Mouse (Mus musculus) midbrain, embryonic 16.5 days (tissue): Measurements from ENCODE around the gene Tmem201. TPM values are rescaled to one million over a fixed set of nuclear protein-coding genes. Genes with fewer than 3 reads are reported as not detected.

Experiments used
- ATAC-seq: fragments of 200-750 bp; cut with Nextera tagmentation; 2 replicates; pipeline ENCODE4 v1.8.0; 2017; ENCODE audit warnings: moderate TSS enrichment
- H3K27ac ChIP-seq: fragments of 300-500 bp; sonication (generic); 2 replicates; pipeline ENCODE4 v1.5.1; 2014; ENCODE audit warnings: mild to moderate bottlenecking, low read length, mixed read lengths
- H3K27me3 ChIP-seq: fragments of 300-500 bp; sonication (generic); 2 replicates; pipeline ENCODE4 v1.6.1; 2014; ENCODE audit warnings: low read depth, low read length, mixed read lengths; ENCODE audit not compliant: control insufficient read depth, insufficient read depth
- H3K36me3 ChIP-seq: fragments of 300-500 bp; sonication (generic); 2 replicates; pipeline ENCODE4 v1.6.1; 2014; ENCODE audit warnings: mild to moderate bottlenecking, low read length, moderate library complexity, mixed read lengths; ENCODE audit not compliant: control insufficient read depth, insufficient read depth
- H3K4me1 ChIP-seq: fragments of 300-500 bp; sonication (generic); 2 replicates; pipeline ENCODE4 v1.6.1; 2014; ENCODE audit warnings: mild to moderate bottlenecking, low read length, mixed read lengths; ENCODE audit not compliant: control insufficient read depth, insufficient read depth
- H3K4me2 ChIP-seq: fragments of 300-500 bp; sonication (generic); 2 replicates; pipeline ENCODE4 v1.6.1; 2014; ENCODE audit warnings: mild to moderate bottlenecking, low read length, mixed read lengths
- H3K4me3 ChIP-seq: fragments of 300-500 bp; sonication (generic); 2 replicates; pipeline ENCODE4 v1.5.1; 2014; ENCODE audit warnings: low read depth, mild to moderate bottlenecking, low read length, moderate library complexity, mixed read lengths
- H3K9ac ChIP-seq: fragments of 300-500 bp; sonication (generic); 2 replicates; pipeline ENCODE4 v1.6.1; 2014; ENCODE audit warnings: low read depth, low read length, mixed read lengths
- H3K9me3 ChIP-seq: fragments of 300-500 bp; sonication (generic); replicated peaks from 2 replicates; pipeline ENCODE4 v1.6.1; 2014; ENCODE audit warnings: mild to moderate bottlenecking, low read length, mixed read lengths; ENCODE audit not compliant: control insufficient read depth, poor library complexity, severe bottlenecking
- WGBS: fragments of 180-500 bp; shearing (Covaris S2); extraction: QIAGEN DNeasy Blood & Tissue Kit; methylation state at CpG from one replicate; pipeline ENCODE4 v1.1.7; 2014; 5-methylcytosine and 5-hydroxymethylcytosine counted together
- polyA plus RNA-seq: library from polyadenylated mRNA; unstranded; fragments of >200 nt; fragmentation: Nextera tagmentation; extraction: Ambion mirVana; gene quantifications from 2 replicates; pipeline ENCODE4 v1.2.1, GENCODE M21; 2015

Gene Tmem201
- polyA plus RNA-seq, 1 experiment from 2014 or later = 46.3 TPM

GRCm38 (mm10) chr4:149727636-149728035 lies 10.2 kb downstream of the Tmem201 start:
- WGBS = 98% methylated on average over 5 of the region's 5 CpGs
- H3K36me3 ChIP-seq = peaks cover 29% of the 10 kb centered on the region
- peaks cover 7% of the 10 kb centered on the region for H3K4me1 ChIP-seq
- no peak overlapping the region for H3K4me2 ChIP-seq
- H3K27me3 ChIP-seq = no peaks in the 10 kb centered on the region
- H3K4me3 ChIP-seq = no peak overlapping the region
- H3K9ac ChIP-seq = no peak overlapping the region
- H3K9me3 ChIP-seq = no peaks in the 10 kb centered on the region
- H3K27ac ChIP-seq = no peak overlapping the region
- no peak for ATAC-seq

GRCm38 (mm10) chr4:149725661-149726350 lies 12.0 kb downstream of the Tmem201 start:
- H3K4me3 ChIP-seq = no peak overlapping the region
- H3K9me3 ChIP-seq = no peaks in the 10 kb centered on the region
- H3K4me2 ChIP-seq = no peak overlapping the region
- peaks cover 29% of the 10 kb centered on the region for H3K36me3 ChIP-seq
- WGBS = 69% methylated on average over 15 of the region's 15 CpGs
- H3K27me3 ChIP-seq = no peaks in the 10 kb centered on the region
- peak overlapping the region; percentile 18; the same call in 1 of the 2 replicates for H3K9ac ChIP-seq
- H3K4me1 ChIP-seq = peaks cover 7% of the 10 kb centered on the region
- ATAC-seq = no peak
- no peak overlapping the region; the same call in 1 of the 2 replicates for H3K27ac ChIP-seq

- no peak overlapping the region for H3K9ac ChIP-seq
- peaks cover 7% of the 10 kb centered on the region for H3K4me1 ChIP-seq
- 89% methylated on average over 17 of the region's 17 CpGs for WGBS
- peaks cover 32% of the 10 kb centered on the region for H3K36me3 ChIP-seq
- no peak overlapping the region for H3K27ac ChIP-seq
- H3K4me3 ChIP-seq = no peak overlapping the region
- H3K4me2 ChIP-seq = no peak overlapping the region
- H3K27me3 ChIP-seq = no peaks in the 10 kb centered on the region
- H3K9me3 ChIP-seq = no peaks in the 10 kb centered on the region
- ATAC-seq = no peak
These were observed 12.9 kb downstream of the Tmem201 start for GRCm38 (mm10) chr4:149724916-149725470.

GRCm38 (mm10) chr4:149723855-149724731 lies 13.8 kb downstream of the Tmem201 start:
- 58% methylated on average over 17 of the region's 17 CpGs for whole genome bisulfite sequencing
- no peak overlapping the region for H3K27ac ChIP-seq
- H3K36me3 ChIP-seq = peaks cover 27% of the 10 kb centered on the region
- peak; percentile 64 for ATAC-seq
- H3K9ac ChIP-seq = peak overlapping the region; percentile 16; the same call in 1 of the 2 replicates
- no peaks in the 10 kb centered on the region for H3K27me3 ChIP-seq
- no peaks in the 10 kb centered on the region for H3K9me3 ChIP-seq
- no peak overlapping the region for H3K4me3 ChIP-seq
- H3K4me1 ChIP-seq = peaks cover 7% of the 10 kb centered on the region
- no peak overlapping the region for H3K4me2 ChIP-seq

GRCm38 (mm10) chr4:149723021-149723390 lies 14.8 kb downstream of the Tmem201 start:
- H3K27ac ChIP-seq = no peak overlapping the region
- no peak overlapping the region for H3K4me3 ChIP-seq
- peaks cover 7% of the 10 kb centered on the region for H3K4me1 ChIP-seq
- no peak overlapping the region for H3K9ac ChIP-seq
- 63% methylated on average over 12 of the region's 12 CpGs for WGBS
- H3K4me2 ChIP-seq = no peak overlapping the region
- H3K9me3 ChIP-seq = no peaks in the 10 kb centered on the region
- peaks cover 36% of the 10 kb centered on the region for H3K36me3 ChIP-seq
- no peak for ATAC-seq
- no peaks in the 10 kb centered on the region for H3K27me3 ChIP-seq

GRCm38 (mm10) chr4:149722104-149723020 lies 15.5 kb downstream of the Tmem201 start:
- H3K36me3 ChIP-seq = peaks cover 43% of the 10 kb centered on the region
- WGBS = 79% methylated on average over 24 of the region's 24 CpGs
- H3K9me3 ChIP-seq = no peaks in the 10 kb centered on the region

GRCm38 (mm10) chr4:149721163-149721562 lies 16.7 kb downstream of the Tmem201 start:
- Histone ChIP-seq H3K27ac (no peak overlapping the region), H3K36me3 (peaks cover 38% of the 10 kb centered on the region), H3K27me3 (no peaks in the 10 kb centered on the region), H3K4me1 (peaks cover 7% of the 10 kb centered on the region), H3K4me2 (no peak overlapping the region), H3K4me3 (no peak overlapping the region), H3K9ac (no peak overlapping the region), H3K9me3 (no peaks in the 10 kb centered on the region)
- ATAC-seq = no peak
- WGBS = 91% methylated on average over 8 of the region's 8 CpGs

More at GRCm38 (mm10) chr4:149722104-149723020, 15.5 kb downstream of the Tmem201 start:
- Histone ChIP-seq H3K4me1 (peaks cover 7% of the 10 kb centered on the region), H3K27ac (no peak overlapping the region), H3K27me3 (no peaks in the 10 kb centered on the region), H3K4me3 (no peak overlapping the region), H3K9ac (no peak overlapping the region), H3K4me2 (no peak overlapping the region)
- no peak for ATAC-seq

- H3K4me1 ChIP-seq = peaks cover 7% of the 10 kb centered on the region
- 85% methylated on average over 6 of the region's 6 CpGs for WGBS
- H3K4me2 ChIP-seq = no peak overlapping the region
- H3K9me3 ChIP-seq = no peaks in the 10 kb centered on the region
- no peak overlapping the region for H3K27ac ChIP-seq
- no peak overlapping the region for H3K9ac ChIP-seq
- no peaks in the 10 kb centered on the region for H3K27me3 ChIP-seq
- no peak overlapping the region for H3K4me3 ChIP-seq
- no peak for ATAC-seq
- H3K36me3 ChIP-seq = peaks cover 45% of the 10 kb centered on the region
These were observed 18.2 kb downstream of the Tmem201 start for GRCm38 (mm10) chr4:149719686-149720085.
